Mouse (Mus musculus): ENCODE measurements at regions not wholly inside any gene's neighbourhood (a gene's known extent, or its start where the extent isn't known, plus 50 kb on each side); places are given as distances from the start of the nearest gene placed in this dataset.

- TF ChIP-seq CTCF (IDR thresholded peaks at IDR 0.05; ENCODE audit: low read depth, low read length) (no peak), POLR2A (IDR thresholded peaks at IDR 0.05; ENCODE audit: borderline replicate concordance, low read depth, low read length) (no peak)
These were observed 607.2 kb downstream of the Psat1 start for GRCm38 (mm10) chr19:15339979-15340304.
